Mouse (Mus musculus) hindbrain, embryonic 15.5 days (tissue): ENCODE measurements around the gene Hspa1a. TPM values are rescaled to one million over a fixed set of nuclear protein-coding genes. Genes with fewer than 3 reads are reported as not detected.
A peak's percentile ranks its signal among the peaks of the same experiment; 100 is the strongest.
"Not testable (repeated sequence)": the region's sequence is repeated elsewhere in the genome, so short reads cannot be mapped to it uniquely, and the experiment has no call there.

Source experiments
- ATAC-seq: fragments of 200-750 bp; cut with Nextera tagmentation; 2 replicates; pipeline ENCODE4 v1.8.0; 2017; ENCODE audit warnings: low read depth, moderate number of reproducible peaks, moderate TSS enrichment; ENCODE audit not compliant: low FRiP score
- H3K27ac ChIP-seq: fragments of 300-500 bp; sonication (generic); replicated peaks from 2 replicates; pipeline ENCODE4 v1.5.1; 2015; ENCODE audit warnings: mild to moderate bottlenecking, inconsistent platforms
- H3K27me3 ChIP-seq: fragments of 300-500 bp; sonication (generic); 2 replicates; pipeline ENCODE4 v1.6.1; 2015; ENCODE audit warnings: control low read depth, inconsistent platforms
- H3K36me3 ChIP-seq: fragments of 300-500 bp; sonication (generic); 2 replicates; pipeline ENCODE4 v1.6.1; 2015; ENCODE audit warnings: control low read depth, inconsistent platforms
- H3K4me1 ChIP-seq: fragments of 300-500 bp; sonication (generic); replicated peaks from 2 replicates; pipeline ENCODE4 v1.6.1; 2015; ENCODE audit warnings: control low read depth, inconsistent platforms
- H3K4me2 ChIP-seq: fragments of 300-500 bp; sonication (generic); 2 replicates; pipeline ENCODE4 v1.6.1; 2015; ENCODE audit warnings: moderate library complexity, mild to moderate bottlenecking, inconsistent platforms
- H3K4me3 ChIP-seq: fragments of 300-500 bp; sonication (generic); 2 replicates; pipeline ENCODE4 v1.5.1; 2015; ENCODE audit warnings: mild to moderate bottlenecking, inconsistent platforms
- H3K9ac ChIP-seq: fragments of 300-500 bp; sonication (generic); 2 replicates; pipeline ENCODE4 v1.6.1; 2015; ENCODE audit warnings: inconsistent platforms
- H3K9me3 ChIP-seq: fragments of 300-500 bp; sonication (generic); 2 replicates; pipeline ENCODE4 v1.6.1; 2016; ENCODE audit warnings: control low read depth, inconsistent platforms
- WGBS: fragments of 180-500 bp; shearing (Covaris S2); methylation state at CpG from one replicate; pipeline ENCODE4 v1.1.7; 2015; 5-methylcytosine and 5-hydroxymethylcytosine counted together
- polyA plus RNA-seq: library from polyadenylated mRNA; unstranded; fragments of >200 nt; fragmentation: Nextera tagmentation; extraction: Ambion mirVana; gene quantifications from 2 replicates; pipeline ENCODE4 v1.2.1, GENCODE M21; 2015

Gene Hspa1a
- polyA plus RNA-seq, 1 experiment from 2014 or later, result 13.1 TPM

GRCm38 (mm10) chr17:35011440-35011839, 39.5 kb upstream of the Hspa1a start:
- no peak for ATAC-seq
- Histone ChIP-seq H3K9me3 (no peaks in the 10 kb centered on the region), H3K27me3 (no peaks in the 10 kb centered on the region), H3K4me1 (0 out of 2 replicates have a peak, but pooled peaks cover 3% of the 10 kb centered on the region), H3K9ac (no peak overlapping the region), H3K4me2 (no peak overlapping the region), H3K36me3 (peaks cover 77% of the 10 kb centered on the region), H3K4me3 (no peak overlapping the region), H3K27ac (no peak overlapping the region)
- 92% methylated on average over 8 of the region's 8 CpGs for WGBS

GRCm38 (mm10) chr17:35009586-35009985, 37.6 kb upstream of the Hspa1a start:
- no peak overlapping the region for H3K9ac ChIP-seq
- no peaks in the 10 kb centered on the region for H3K27me3 ChIP-seq
- H3K4me1 ChIP-seq, result no peaks in the 10 kb centered on the region
- H3K9me3 ChIP-seq, result no peaks in the 10 kb centered on the region
- ATAC-seq, result no peak
- H3K27ac ChIP-seq, result no peak overlapping the region
- 76% methylated on average over 7 of the region's 7 CpGs for WGBS
- no peak overlapping the region for H3K4me2 ChIP-seq
- no peak overlapping the region for H3K4me3 ChIP-seq
- H3K36me3 ChIP-seq, result peaks cover 80% of the 10 kb centered on the region

GRCm38 (mm10) chr17:35007387-35007991, 35.5 kb upstream of the Hspa1a start:
- no peak overlapping the region for H3K4me3 ChIP-seq
- whole genome bisulfite sequencing, result 96% methylated on average over 7 of the region's 7 CpGs
- H3K27me3 ChIP-seq, result no peaks in the 10 kb centered on the region
- H3K9me3 ChIP-seq, result no peaks in the 10 kb centered on the region
- no peak overlapping the region for H3K4me2 ChIP-seq
- peaks cover 12% of the 10 kb centered on the region for H3K4me1 ChIP-seq
- no peak overlapping the region for H3K9ac ChIP-seq
- no peak for ATAC-seq
- peaks cover 59% of the 10 kb centered on the region for H3K36me3 ChIP-seq
- no peak overlapping the region for H3K27ac ChIP-seq

- 95% methylated on average over 4 of the region's 5 CpGs for WGBS
- H3K36me3 ChIP-seq, result peaks cover 43% of the 10 kb centered on the region
- H3K4me2 ChIP-seq, H3K9me3 ChIP-seq, H3K4me3 ChIP-seq, ATAC-seq, H3K27ac ChIP-seq, H3K9ac ChIP-seq, H3K27me3 ChIP-seq: not testable (repeated sequence)
- peaks cover 23% of the 10 kb centered on the region for H3K4me1 ChIP-seq
Observed at GRCm38 (mm10) chr17:35005902-35006301, 33.9 kb upstream of the Hspa1a start.

GRCm38 (mm10) chr17:35005158-35005557, 33.2 kb upstream of the Hspa1a start:
- 95% methylated on average over 10 of the region's 10 CpGs for WGBS
- no peak overlapping the region for H3K4me3 ChIP-seq
- H3K27me3 ChIP-seq, result no peaks in the 10 kb centered on the region
- peaks cover 36% of the 10 kb centered on the region for H3K36me3 ChIP-seq
- no peak overlapping the region for H3K9ac ChIP-seq
- ATAC-seq, result no peak
- H3K4me2 ChIP-seq, result no peak overlapping the region
- no peaks in the 10 kb centered on the region for H3K9me3 ChIP-seq
- H3K4me1 ChIP-seq, result peaks cover 23% of the 10 kb centered on the region
- no peak overlapping the region for H3K27ac ChIP-seq

GRCm38 (mm10) chr17:35004075-35004717, 32.2 kb upstream of the Hspa1a start:
- Histone ChIP-seq H3K4me2 (no peak overlapping the region), H3K36me3 (peaks cover 31% of the 10 kb centered on the region), H3K27ac (no peak overlapping the region), H3K4me1 (peaks cover 29% of the 10 kb centered on the region), H3K9ac (no peak overlapping the region), H3K4me3 (no peak overlapping the region), H3K27me3 (no peaks in the 10 kb centered on the region), H3K9me3 (no peaks in the 10 kb centered on the region)
- 96% methylated on average over 17 of the region's 17 CpGs for WGBS
- no peak for ATAC-seq

DNA sequence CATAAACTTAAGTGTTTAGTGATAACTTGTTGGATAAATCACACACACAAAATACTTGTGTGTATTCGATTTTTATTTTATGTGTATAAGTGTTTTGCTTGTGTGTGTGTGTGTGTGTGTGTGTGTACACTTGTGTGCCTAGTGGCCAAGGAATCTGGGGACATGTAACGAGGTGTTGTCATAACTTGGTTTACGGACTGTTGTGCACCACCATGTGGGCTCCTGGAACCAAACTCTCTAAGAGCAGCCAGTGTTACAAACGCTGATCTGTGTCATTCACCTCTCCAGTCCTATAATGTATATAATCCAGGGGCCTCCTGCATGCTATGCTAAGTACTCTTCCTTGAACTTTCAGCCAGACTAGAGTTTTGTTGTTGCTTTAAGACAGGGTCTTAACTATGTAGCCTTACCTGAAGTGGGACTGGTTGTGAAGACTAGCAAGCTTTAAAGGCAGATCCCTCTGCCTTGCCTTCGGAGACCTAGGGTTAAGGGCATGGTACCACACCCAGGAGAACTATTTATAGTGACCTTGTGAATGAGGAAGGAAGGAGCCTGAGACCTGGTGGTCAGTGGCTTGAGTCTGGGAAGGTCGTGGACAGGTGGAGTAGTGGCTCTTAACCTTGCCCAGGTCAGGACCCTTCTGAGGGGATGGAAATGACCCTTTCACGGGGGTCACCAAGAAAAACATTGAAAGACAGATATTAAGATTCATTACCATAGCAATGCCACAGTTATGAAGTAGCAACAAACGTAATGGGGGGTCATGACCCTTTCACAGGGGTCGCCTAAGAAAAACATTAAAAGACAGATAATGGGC, 31.3 kb upstream of the Hspa1a start:
- no peak overlapping the region for H3K27ac ChIP-seq
- peak overlapping the region; percentile 99; the same call in 1 of the 2 replicates for H3K4me2 ChIP-seq
- peaks cover 29% of the 10 kb centered on the region for H3K4me1 ChIP-seq
- no peaks in the 10 kb centered on the region for H3K27me3 ChIP-seq
- no peak for ATAC-seq
- H3K36me3 ChIP-seq, result peaks cover 26% of the 10 kb centered on the region
- no peak overlapping the region for H3K4me3 ChIP-seq
- no peak overlapping the region for H3K9ac ChIP-seq
- 77% methylated on average over 9 of the region's 9 CpGs for WGBS
- no peaks in the 10 kb centered on the region for H3K9me3 ChIP-seq

DNA sequence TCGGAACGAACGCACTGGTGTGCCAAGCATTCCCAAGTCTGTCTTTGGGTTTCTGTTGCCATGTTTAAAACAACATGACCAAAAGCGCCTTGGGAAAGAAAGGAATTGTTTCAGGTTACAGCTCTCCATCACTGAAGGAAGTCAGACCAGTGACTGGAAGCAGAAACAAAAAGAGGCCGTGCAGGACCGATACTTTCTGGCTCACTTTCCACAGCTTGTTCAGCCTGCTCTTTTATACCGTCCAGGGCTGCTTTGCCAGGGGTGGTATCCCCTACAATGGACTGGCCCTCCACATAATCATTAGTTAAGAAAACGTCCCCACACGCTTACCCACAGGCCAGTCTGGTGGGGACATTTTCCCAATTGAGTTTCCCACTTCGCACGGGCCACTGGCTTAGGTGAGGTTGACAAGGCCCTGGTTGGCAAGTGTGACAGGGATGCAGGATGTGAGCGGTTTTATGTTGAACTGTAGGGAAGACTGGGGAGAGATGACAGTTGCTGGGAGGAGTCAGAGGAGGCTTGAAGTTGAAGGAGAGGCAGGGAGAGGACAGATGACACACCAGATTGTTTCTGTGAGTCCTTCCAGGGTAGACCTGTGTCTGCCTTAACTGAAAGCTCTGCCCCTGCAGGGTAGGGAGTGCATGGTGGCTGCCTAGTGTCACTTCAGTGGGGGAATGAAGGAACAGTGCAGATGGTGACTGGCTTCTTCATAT, 30.4 kb upstream of the Hspa1a start:
- Histone ChIP-seq H3K4me3 (peak overlapping the region; percentile 63), H3K27ac (peak overlapping the region; percentile 96), H3K36me3 (peaks cover 20% of the 10 kb centered on the region), H3K9ac (peak overlapping the region; percentile 97), H3K4me1 (peaks cover 29% of the 10 kb centered on the region), H3K27me3 (no peaks in the 10 kb centered on the region), H3K4me2 (peak overlapping the region; percentile 99), H3K9me3 (no peaks in the 10 kb centered on the region)
- ATAC-seq, result no peak
- WGBS, result 10% methylated on average over 12 of the region's 12 CpGs

DNA sequence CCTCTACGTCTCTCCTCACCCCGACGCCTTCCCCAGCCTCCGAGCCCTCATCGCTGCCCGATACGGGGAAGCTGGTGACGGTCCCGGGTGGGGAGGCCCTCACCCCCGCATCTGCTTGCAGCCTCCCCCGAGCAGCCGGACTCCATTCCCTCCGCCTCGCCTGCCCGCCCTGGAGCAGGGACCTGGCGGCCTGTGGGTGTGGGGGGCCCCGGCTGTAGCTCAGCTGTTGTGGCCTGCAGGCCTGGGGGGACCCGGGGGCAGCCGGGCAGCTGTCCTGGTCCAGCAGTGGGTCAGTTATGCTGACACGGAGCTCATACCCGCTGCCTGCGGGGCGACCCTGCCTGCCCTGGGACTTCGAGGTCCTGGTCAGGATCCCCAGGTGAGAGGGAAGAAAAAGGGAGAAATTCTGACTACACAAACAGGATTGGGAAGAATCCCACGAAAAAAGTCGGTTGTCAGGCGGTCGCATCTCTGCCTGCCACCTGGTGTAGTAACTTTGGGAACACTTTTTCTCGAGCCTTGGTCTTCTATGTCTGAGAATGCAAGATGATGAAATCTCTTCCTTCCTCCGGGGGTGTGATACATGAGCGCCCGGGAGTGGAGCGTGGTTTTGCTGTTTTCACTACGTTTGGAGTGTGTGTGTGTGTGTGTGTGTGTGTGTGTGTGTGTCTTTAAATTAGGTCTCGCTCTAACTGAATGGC, 29.6 kb upstream of the Hspa1a start:
- Histone ChIP-seq H3K9me3 (no peaks in the 10 kb centered on the region), H3K36me3 (peaks cover 16% of the 10 kb centered on the region), H3K9ac (peak overlapping the region; percentile 97), H3K27ac (peak overlapping the region; percentile 96), H3K27me3 (no peaks in the 10 kb centered on the region), H3K4me3 (peak overlapping the region; percentile 63), H3K4me1 (peaks cover 29% of the 10 kb centered on the region), H3K4me2 (peak overlapping the region; percentile 99)
- ATAC-seq, result peak; percentile 55
- WGBS, result under 1% methylated on average over 35 of the region's 35 CpGs

DNA sequence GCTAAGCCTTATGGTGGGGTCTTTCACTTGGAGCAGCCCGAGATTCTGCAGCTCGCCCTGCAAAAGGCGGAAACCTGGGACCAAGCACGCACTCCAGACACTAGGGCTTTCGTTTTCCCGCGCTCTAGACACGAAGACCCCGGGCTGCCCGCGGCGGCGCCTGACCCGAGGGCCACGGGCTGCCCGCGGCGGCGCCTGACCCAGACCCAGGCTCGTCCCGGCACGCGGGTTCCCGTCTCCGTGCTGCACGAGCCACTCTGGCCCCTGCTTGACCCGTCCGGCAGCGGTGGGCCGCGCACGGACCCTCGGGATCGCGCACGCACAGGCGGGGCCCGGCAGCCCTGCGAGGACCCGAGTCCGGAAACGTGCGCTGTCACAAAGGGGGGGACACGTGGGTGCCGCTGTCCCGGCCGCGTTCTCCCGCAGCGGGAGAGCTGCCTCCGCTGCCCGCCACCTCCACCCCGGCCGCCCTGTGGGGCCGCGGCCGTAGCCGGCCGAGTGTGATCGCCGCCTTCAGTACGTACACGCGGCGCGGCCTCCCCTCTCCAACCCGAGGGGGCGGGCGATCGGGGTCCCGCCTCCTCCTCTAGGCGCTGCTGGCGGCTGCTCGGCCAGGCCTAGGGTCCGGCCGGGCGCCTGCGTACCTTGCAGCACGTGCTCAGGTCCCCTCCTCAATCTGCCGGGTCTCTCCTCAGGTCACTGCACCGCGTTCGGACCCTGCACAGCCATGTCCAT, 28.9 kb upstream of the Hspa1a start, which contains the start of gene Vars:
Gene Vars (plus strand): TSS at position 271 of the 735 bp plus-strand sequence.
- peak; percentile 93 for ATAC-seq
- H3K4me2 ChIP-seq, result peak within 1 kb of the TSS; percentile 99
- no peaks in the 10 kb centered on the region for H3K27me3 ChIP-seq
- WGBS, result 1% methylated on average over 73 of the region's 83 CpGs
- H3K36me3 ChIP-seq, result peaks cover 11% of the 10 kb centered on the region
- H3K27ac ChIP-seq, result peak within 1 kb of the TSS; percentile 96
- peak within 1 kb of the TSS; percentile 63 for H3K4me3 ChIP-seq
- no peaks in the 10 kb centered on the region for H3K9me3 ChIP-seq
- H3K4me1 ChIP-seq, result peaks cover 29% of the 10 kb centered on the region
- peak within 1 kb of the TSS; percentile 97 for H3K9ac ChIP-seq
